ENCODE assay signal across 29 mouse cellular contexts in the genomic region with DNA sequence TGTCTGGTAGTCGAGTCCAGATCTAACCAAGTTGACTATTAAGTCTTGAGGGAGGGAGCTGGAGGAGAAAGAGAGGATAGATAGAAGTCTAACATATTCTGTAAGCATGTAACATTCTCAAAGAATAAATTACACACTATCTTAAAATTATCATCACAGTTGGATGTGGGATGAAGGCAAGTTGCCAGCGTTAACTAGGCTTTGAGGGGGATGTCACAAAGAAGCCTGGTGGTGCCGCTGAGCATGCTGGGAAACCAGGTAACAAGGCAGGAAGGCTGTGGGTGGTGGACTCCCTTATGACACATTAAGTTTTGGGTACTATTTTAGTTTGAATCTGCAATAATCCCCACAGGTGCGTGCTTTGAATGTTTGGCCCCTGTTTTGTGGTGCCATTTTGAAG.
DNase-seq lines count a peak whose midpoint lies in the region; ATAC-seq lines count a peak whose summit lies in the region.
"Had no signal": no experiment of that assay in that cellular context is flagged by ENCODE, and none has a peak within 500 bp of the region (broad histone marks: within the 10 kb centered on the region; RNA-seq: fewer than 3 reads in every experiment).

No protein-coding gene starts in this region.

- no peaks in the 10 kb centered on the region for H3K36me3 ChIP-seq in midbrain, embryonic 14.5 days (ENCODE audit: control insufficient read depth, insufficient read depth, low read length)
- H3K36me3 ChIP-seq: embryonic facial prominence, embryonic 12.5 days; heart, embryonic 13.5 days; kidney, embryonic 15.5 days; limb, embryonic 12.5 days; liver, embryonic 15.5 days; midbrain, embryonic 10.5 days had no signal

- peak; percentile 25 to 41 for DNase-seq in left cerebral cortex, adult 18-20 months (ENCODE audit: low spot score in 2 of 2)
- no peak for DNase-seq in left cerebral cortex, adult 11 months (ENCODE audit: low spot score)
- peak; percentile 19 to 74 for DNase-seq in left cerebral cortex, postnatal 25 days (ENCODE audit: low spot score in 2 of 2)
- DNase-seq in right cerebral cortex, postnatal 10 days (ENCODE audit: low spot score in 2 of 2) = peak; percentile 46 to 52
- no peak for DNase-seq in midbrain, embryonic 14.5 days
- DNase-seq in retina, postnatal 1 day = no peak
- DNase-seq: adrenal gland, adult 2 months; adrenal gland, postnatal 36 days; B cell, adult 2 months; cerebellum, adult 8-10 months; cerebellum, postnatal 36 days; embryo, embryonic 11 days; gastrocnemius, postnatal 10 days; heart, postnatal 10 days; kidney, adult 18-20 months; kidney, postnatal 25 days; lung, embryonic 14.5 days; lung, postnatal 14 days; thymus, postnatal 4 days had no signal

- no peak overlapping the region for H3K4me2 ChIP-seq in midbrain, embryonic 14.5 days (ENCODE audit: low read length)
- H3K4me2 ChIP-seq: embryonic facial prominence, embryonic 12.5 days; heart, embryonic 13.5 days; kidney, embryonic 15.5 days; limb, embryonic 12.5 days; liver, embryonic 15.5 days; lung, embryonic 14.5 days had no signal

- H3K9ac ChIP-seq in midbrain, embryonic 14.5 days (replicated peaks; ENCODE audit: low read length) = no peak overlapping the region
- H3K9ac ChIP-seq: embryonic facial prominence, embryonic 12.5 days; heart, embryonic 13.5 days; kidney, embryonic 15.5 days; limb, embryonic 12.5 days; liver, embryonic 15.5 days; lung, embryonic 14.5 days had no signal

- 92% methylated on average over 4 of the region's 4 CpGs for WGBS in midbrain, embryonic 14.5 days

- H3K4me3 ChIP-seq in midbrain, embryonic 14.5 days (replicated peaks; ENCODE audit: low read depth, low read length) = no peak overlapping the region
- H3K4me3 ChIP-seq: embryonic facial prominence, embryonic 12.5 days; heart, embryonic 13.5 days; kidney, embryonic 15.5 days; limb, embryonic 12.5 days; liver, embryonic 15.5 days; midbrain, embryonic 10.5 days had no signal

- no peaks in the 10 kb centered on the region for H3K4me1 ChIP-seq in midbrain, embryonic 14.5 days (ENCODE audit: control insufficient read depth, insufficient read depth, low read length)
- H3K4me1 ChIP-seq: embryonic facial prominence, embryonic 12.5 days; heart, embryonic 13.5 days; kidney, embryonic 15.5 days; limb, embryonic 12.5 days; liver, embryonic 15.5 days; midbrain, embryonic 10.5 days had no signal

- H3K27ac ChIP-seq in midbrain, embryonic 14.5 days (replicated peaks; ENCODE audit: low read depth, low read length) = no peak overlapping the region
- H3K27ac ChIP-seq: embryonic facial prominence, embryonic 12.5 days; heart, embryonic 13.5 days; kidney, embryonic 15.5 days; limb, embryonic 12.5 days; liver, embryonic 15.5 days; midbrain, embryonic 10.5 days had no signal

- intact Hi-C loops in left cerebral cortex, postnatal 25 days (cut with DNase I) = loop anchor here (1.0 kb wide), 2 partner anchors 31 to 104 kb away; no protein-coding TSS in a partner anchor

- no peak for ATAC-seq in midbrain, embryonic 14.5 days (ENCODE audit: low FRiP score, low TSS enrichment)
- ATAC-seq: activated CD4-positive, CD25-positive, alpha-beta regulatory T cell, adult 4 months; forebrain, embryonic 14.5 days; hindbrain, embryonic 16.5 days; midbrain, embryonic 16.5 days had no signal

- no peaks in the 10 kb centered on the region for H3K9me3 ChIP-seq in midbrain, embryonic 14.5 days (ENCODE audit: control insufficient read depth, low read length)
- H3K9me3 ChIP-seq: embryonic facial prominence, embryonic 12.5 days; heart, embryonic 13.5 days; kidney, embryonic 15.5 days; limb, embryonic 12.5 days; liver, embryonic 15.5 days; midbrain, embryonic 10.5 days had no signal

- no peaks in the 10 kb centered on the region for H3K27me3 ChIP-seq in midbrain, embryonic 14.5 days (ENCODE audit: control insufficient read depth, insufficient read depth, low read length)
- H3K27me3 ChIP-seq: embryonic facial prominence, embryonic 12.5 days; heart, embryonic 13.5 days; kidney, embryonic 15.5 days; limb, embryonic 12.5 days; liver, embryonic 15.5 days had no signal

Comparison
In these comparisons a context has a peak if more than half of its experiments do, and no peak if none do; other contexts are left out.
1. DNase-seq: peak in left cerebral cortex, adult 18-20 months (2 of 2), left cerebral cortex, postnatal 25 days (2 of 2) and right cerebral cortex, postnatal 10 days (2 of 2); none in left cerebral cortex, adult 11 months (single experiment), midbrain, embryonic 14.5 days (single experiment) and retina, postnatal 1 day (single experiment).